Mouse (Mus musculus) cerebral cortex, adult 2 months (tissue): ENCODE results near the gene Nfic.

Experiments
- WGBS: fragments of 180-500 bp; shearing (Covaris S2); methylation state at CpG from one replicate; pipeline ENCODE4 v1.1.7; 2018; 5-methylcytosine and 5-hydroxymethylcytosine counted together

Gene Nfic

DNA sequence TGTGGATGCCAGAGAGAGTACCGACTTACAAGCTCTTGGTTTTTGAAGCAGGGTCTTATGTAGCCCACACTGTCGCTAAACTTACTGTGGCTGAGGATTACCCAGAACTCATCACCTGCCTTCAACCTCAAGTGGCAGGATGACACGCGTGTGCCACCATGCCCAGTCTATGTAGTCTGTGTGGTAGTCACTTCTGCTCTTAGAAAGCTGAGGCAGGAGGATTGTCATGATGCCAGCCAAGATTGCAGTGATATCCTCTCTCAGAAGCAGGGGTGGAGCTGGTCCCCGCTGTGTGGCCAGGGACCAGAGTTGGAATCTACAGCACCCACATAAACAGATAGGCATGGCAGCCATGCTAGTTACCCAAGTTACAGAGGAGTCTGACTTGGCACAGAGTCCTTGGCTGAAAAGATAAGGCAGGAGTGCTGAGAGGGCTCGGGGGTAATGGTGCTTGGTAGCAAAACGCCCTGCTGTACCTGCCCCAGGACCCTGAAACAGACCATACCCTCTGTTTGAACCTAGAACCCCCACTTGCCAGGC, 30.1 kb upstream of the Nfic start:
- 63% methylated on average over 7 of the region's 7 CpGs for WGBS

DNA sequence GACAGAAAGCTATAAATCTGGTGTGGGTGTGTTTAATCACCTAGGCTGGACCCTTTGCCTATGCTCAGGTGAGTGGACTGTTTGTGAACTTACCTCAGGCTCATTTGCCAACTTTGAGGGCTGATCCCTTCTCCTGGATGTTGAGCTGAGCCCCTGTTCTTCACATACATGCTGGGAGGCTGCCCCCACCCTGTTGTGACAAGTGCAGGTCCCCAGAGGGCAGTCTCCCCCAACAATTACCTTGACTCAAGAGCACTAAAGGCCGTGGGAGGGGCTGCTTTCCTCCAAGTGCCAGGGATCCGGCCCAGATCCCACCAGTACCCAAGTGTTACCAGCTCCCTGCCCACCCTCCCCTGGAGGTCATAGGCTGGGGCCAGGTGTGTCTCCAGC, 29.6 kb upstream of the Nfic start:
- 14% methylated on average over 2 of the region's 2 CpGs for WGBS

DNA sequence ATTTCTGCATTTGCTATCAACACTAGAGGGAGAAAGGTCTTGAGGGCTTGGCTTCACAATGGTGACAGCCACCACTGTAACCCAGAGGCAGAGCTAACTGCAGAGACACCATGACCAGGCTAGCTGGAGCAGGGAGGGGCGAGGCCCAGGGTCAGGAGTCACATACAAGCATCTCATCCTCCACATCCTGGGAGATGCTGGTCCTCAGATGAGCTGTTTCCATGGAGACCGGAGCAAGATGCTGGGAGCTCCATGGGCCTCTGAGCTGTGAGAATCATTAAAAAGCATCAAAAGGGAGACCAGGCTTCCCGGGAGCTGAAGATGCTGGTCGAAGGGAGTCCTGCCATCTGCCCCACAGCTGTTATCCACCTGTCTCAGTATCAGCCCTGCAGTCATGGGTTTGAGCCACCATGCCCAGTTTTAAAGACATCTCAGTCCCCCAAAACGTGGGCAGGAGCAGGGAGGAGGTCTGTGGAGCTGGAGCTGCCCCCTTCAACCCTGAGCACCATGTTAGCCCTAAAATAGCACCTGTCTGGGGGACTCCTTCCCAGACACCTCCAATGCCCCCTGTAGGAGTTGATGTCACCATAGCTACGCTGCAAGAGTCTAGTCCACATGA, 29.1 kb upstream of the Nfic start:
- WGBS = 37% methylated on average over 6 of the region's 6 CpGs

DNA sequence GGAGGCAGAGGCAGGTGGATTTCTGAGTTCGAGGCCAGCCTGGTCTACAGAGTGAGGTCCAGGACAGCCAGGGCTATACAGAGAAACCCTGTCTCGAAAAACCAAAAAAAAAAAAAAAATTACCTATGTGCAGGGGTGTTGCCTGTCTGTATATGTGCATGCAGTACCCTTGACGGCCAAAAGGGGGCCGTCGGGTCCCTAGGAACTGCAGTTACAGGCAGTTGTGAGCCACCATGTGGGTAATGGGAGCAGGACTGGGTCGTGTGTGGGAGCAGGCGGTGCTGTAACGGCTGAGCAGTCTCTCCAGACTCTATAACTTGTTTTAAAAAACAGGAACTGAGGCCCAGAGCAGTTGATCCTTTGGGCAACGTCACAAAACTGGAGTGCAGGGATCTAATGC, 28.5 kb upstream of the Nfic start:
- 8% methylated on average over 9 of the region's 9 CpGs for WGBS

DNA sequence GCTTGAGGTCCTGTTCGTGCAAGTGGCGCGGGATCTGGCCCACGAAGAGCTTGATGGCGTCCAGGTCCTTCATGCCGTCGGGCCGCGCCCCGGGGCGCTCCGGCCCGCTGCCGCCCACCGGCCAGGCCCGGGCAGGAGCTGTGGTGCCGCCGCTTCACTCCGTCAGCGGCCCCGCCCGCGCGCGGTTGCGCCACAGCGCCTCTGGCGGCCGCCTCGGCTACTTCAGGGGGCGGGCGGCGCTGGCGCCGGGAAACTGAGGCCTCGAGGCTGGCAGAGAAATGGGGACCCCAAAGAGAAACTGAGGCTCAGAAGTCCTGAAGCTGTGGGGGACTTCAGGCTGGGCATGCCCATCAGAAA, 27.1 kb upstream of the Nfic start, which contains the start of gene Celf5:
TSS of gene Celf5 (minus strand) at position 177 of the 357 bp plus-strand sequence.
- WGBS = under 1% methylated on average over 36 of the region's 36 CpGs

DNA sequence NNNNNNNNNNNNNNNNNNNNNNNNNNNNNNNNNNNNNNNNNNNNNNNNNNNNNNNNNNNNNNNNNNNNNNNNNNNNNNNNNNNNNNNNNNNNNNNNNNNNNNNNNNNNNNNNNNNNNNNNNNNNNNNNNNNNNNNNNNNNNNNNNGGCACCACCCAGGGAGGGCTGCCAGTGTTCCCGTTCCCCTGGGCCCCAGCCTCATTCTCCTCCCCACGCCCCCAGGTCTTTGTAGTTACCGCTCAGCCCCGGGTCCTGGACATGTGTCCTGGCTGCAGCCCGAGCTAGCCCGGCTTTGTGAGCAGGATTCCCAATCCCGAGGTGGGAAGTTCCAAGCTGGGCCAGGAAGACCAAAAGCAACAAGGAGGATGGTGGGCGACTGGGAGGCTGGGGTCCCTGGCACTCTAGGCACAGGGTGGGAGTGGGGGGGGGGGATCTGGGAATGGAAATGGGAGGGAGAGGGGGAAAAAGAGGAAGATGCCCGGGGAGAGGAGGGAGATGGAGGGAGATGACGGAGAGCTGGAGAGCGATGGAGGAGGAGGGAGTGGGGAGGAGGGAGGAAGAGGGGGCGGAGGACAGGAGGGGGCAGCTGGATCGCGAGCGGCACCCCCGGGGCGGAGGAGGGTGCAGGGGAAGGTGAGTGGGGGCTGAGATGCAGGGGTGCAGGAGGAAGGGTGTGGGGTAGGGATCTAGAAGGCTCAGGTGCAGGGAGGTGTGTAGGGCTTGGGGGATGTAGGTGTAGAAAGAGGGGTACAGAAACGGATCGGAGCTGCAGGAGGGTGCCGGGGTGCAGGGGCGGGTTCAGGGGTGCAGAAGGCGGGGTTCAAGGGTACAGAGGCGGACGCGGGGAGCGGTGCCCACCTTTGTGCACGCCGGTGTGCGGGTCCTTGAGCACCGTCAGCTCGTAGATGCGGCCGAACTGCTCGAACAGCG, 26.4 kb upstream of the Nfic start:
- 2% methylated on average over 35 of the region's 35 CpGs for WGBS

DNA sequence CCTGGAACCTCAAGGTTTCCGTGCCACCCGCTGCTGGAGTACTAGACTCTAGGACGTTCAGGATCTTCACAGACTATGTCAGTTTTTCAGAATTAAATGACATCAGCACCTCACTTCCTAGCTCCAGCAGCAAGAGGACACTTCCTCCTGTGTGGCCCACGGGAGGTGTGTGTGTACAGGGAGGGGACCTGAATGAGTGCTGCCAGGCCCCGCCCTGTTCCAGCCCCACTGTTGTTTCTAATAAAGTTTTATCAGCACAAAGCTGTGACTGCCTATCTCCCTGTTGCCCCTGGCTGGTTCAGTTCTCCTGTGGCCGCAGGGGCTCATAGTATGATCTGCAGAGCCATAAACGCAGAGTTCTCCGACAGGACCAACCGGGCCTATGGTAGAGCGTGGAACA, 19.0 kb upstream of the Nfic start:
- 60% methylated on average over 10 of the region's 10 CpGs for WGBS

DNA sequence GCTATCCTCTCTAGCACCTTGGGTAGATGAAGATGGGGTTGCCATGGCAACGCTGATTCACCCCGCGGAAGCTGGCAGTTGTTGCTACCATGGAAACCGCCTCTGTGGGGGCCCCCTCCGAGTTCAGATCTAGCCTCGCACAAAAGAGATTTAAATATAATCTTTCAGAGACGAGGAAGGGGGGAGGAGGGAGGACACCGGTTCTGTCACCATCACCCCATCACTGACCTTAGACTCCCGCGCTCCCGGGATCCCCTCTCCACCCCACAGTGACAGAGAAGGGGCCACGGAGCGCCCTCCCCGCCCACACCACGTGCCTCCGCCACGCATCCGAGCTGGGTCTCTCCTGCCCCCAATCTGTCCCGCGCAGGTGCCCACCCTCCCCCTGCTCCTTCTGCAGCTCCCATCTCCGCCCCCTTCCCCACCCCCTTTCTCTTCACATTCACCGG, 17.6 kb upstream of the Nfic start:
- 3% methylated on average over 20 of the region's 22 CpGs for WGBS

DNA sequence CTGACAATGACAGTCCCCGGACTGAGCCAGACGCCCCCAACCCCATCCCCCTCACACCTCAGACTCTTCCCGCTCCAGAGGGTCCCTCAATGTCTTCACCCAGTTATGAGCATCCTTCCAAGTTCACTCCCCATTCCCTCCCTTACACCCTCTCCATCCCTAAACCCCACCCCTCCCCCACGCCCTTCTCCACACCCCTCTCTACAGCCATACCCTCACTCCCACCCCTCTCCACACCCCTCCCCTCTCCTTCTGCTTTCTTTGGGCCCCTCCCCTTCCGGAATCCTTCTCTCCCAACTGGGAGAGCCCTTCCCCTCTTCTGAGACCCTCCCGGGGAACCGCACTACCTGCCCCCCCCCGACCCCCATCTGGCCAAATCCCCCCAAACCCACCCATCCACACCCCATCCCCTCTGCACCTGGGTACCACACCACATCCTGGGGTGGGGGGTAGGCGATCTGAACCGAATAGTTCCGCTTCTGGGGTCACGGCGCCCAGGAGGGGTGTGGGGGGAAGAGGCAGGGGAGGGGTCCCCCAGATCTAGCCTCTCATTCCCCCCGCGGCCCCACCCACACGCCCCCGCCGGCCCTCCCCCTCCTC, 17.1 kb upstream of the Nfic start:
- WGBS = 2% methylated on average over 17 of the region's 18 CpGs

DNA sequence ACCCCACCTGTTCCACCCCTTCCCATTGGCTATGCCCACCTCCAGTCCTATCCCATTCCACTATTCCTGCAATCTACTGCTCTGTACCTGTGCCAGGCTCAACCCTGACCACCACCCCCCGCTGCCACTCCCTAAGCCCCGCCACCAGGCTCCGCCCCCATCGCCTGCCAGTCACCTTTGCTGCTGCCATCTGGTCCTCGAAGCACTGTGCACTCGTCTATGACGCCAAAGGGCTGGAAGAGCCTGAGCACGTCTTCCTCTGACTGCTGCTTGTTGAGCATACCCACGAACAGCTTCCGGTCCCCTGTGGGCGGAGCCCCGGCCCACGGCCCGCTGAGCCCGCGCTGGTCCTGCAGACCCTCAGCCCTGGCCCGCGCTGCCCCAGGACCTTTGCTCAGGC, 15.0 kb upstream of the Nfic start:
- 31% methylated on average over 18 of the region's 18 CpGs for WGBS

DNA sequence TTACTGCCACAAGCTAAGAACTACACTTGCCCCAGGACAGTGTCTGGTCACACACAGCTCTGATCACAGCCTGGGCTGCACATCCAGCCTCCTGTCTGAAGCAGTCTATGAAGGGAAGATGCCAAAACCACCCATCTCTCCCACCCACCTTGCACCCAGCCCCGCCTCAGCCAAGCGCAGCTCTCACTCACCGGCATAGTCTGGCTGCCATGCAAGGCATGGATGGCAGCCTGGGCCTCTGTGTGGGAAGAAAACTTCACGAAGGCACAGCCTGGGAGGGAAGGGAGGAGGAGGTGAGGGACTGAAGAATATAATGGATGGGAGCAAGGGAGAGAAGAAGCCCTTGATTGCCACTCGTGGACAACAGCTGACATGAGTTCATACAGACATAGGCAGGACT, 13.8 kb upstream of the Nfic start:
- 38% methylated on average over 5 of the region's 5 CpGs for WGBS

DNA sequence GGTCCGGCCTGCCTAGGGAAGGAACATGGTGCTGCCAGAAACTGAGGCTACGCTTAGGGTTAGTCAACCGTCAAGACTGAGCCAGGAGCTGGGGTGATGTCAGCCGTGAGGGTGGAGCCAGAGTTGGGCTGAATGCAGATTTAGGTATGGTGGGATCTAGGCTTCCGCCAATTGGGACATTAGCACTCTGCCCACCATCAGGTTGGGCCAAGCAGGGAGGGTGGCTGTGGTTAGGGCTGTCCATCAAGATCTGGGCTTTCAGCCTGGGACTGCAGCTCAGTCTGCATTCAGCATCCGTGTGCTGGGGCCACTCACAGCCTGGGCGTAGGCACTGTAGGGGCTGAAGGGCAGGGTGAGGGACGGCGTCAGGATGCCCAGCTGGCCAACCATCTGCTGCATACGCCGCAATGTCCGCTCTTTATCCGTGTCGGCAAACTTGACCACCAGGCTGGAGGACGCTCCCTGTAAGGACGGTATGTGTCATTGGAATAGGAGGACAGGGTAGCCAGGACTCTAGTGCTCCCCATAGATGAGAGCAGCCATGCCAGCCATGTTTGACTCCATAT, 12.3 kb upstream of the Nfic start:
- 52% methylated on average over 16 of the region's 16 CpGs for WGBS

DNA sequence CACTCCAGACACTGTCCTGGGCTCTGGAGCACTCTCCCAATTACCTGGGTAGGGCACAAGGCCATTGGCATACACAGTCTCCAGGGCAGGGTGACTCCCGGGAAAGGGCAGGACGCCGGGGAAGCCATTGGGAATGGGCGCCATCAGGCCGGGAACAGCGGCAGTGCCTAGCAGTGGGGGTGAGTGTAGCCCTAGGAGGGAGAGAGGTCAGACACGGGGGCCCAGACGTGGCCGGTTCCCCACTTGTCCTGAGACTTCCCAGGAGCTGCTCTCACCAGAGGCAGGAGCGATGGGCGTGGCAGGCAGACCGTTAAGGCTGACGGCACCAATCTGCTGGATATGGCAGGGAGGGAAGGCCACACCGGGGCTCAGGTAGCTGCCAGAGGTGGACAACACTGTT, 11.4 kb upstream of the Nfic start:
- WGBS = 76% methylated on average over 14 of the region's 14 CpGs

DNA sequence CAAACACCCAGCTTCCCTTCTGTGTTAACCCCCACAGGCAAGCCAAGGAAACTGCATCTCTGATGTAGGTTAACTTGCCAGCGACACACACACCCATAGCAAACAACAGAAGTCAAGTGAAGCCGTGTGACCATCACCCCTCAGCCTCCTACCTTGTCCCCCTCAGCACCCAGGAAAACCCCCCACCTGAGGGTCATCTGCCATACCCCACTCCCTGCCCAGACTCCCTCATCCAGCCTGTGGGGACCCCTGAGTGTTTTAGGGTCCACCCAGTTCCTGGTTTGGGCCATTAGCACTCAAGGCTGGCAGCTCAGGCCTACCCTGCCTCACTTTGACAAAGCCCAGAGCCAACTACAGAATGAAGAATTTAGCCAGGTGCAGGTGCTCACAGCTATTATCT, 10.6 kb upstream of the Nfic start:
- WGBS = 57% methylated on average over 2 of the region's 2 CpGs

DNA sequence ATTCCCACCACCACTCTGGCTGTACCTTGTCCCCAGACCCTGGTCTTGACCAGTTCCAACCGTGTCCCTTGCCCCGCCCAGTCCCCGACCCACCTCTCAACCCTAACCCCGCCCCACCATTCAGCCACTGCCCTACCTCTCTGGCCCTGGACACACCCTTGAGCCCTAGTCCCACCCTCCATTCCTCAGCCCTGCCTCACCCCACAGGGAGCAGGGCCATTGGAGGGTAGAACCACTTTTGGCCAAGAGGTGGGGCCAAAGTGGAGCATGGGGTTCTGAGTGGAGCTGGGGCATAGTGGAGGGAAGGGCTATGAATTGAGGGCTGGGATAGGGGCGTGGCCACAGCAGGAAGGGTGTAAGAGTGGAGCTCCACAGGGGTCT, 9.8 kb upstream of the Nfic start:
- WGBS = 17% methylated on average over 5 of the region's 5 CpGs

DNA sequence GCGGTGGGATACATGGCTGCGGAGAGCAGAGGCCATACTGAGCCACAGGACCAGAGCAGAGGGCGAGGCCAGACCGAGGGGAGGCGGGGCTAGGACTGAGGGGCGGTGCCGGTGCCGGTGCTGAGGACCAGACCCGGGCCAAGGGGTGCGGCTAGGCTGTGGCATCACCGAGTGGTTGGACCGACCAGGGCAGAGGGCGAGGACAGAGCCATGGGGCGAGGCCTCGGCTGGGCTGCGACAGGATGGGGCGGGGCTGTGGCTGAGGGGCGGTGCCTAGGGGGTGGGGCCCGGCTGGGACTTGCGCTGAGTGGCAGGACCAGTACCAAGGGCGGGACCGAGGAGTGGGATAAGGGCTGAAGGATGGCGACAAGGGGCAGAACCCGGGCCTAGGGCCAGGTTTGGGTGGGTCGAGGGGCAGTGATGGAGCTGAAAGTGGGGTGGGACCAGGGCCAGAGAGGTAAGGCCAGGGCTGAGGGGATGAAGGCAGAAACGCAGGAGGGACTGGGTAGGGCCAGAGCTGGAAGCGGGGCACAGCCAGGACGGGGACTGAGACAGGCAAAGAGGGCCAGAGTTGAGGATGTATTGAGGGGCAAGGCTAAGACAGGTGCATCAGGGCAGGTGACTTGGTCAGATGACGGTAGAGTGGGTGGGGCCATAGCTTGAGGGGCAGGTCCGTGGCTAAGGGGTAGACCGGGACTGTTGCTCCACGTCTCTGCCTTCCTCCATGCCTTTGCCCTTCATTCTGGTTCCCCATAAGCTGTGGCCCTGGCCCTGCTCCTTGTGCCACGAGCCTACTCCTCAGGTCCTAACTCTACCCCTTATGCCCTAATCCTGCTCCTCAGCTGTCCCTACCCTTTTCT, 9.2 kb upstream of the Nfic start:
- WGBS = 16% methylated on average over 32 of the region's 33 CpGs

DNA sequence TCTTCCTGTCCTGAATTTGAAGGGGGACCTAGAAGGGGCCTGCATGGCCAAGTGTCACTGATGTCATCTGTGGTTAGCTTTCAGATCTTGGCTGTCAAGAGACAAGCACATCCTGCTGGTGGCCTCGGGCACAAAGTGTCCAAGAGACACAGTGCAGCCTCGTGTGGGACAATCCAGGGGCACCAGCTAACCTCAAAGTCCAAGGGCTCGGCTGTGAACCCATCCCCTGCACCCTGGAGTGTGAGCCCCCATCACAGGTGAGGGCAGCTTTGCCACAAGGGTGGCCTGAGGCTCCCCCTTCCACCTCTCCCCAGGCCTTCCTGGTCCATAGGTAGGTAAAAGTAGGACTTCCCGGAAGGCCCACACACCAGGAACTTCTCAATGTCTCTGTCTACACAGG, 8.1 kb upstream of the Nfic start:
- WGBS = 76% methylated on average over 4 of the region's 4 CpGs

DNA sequence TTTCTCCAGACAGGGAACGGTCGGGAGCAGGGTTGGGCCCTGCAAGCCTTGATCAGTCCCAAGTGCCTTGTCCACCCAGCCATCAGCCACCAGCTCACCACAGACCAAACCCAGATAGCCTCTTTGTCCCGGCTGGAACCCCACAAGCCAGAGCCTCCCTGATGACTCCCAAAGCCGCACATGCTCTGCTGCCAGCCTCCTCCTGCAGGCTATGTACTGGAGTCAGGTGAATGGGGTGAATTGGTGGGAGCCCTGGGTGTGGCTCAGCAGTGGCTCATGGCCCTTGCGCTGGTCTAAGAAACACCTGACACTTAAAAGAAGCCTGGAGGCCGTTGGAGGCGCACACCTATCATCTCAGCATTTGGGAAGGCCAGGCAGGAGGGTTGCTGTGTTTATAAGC, 7.5 kb upstream of the Nfic start:
- WGBS = 78% methylated on average over 7 of the region's 7 CpGs

DNA sequence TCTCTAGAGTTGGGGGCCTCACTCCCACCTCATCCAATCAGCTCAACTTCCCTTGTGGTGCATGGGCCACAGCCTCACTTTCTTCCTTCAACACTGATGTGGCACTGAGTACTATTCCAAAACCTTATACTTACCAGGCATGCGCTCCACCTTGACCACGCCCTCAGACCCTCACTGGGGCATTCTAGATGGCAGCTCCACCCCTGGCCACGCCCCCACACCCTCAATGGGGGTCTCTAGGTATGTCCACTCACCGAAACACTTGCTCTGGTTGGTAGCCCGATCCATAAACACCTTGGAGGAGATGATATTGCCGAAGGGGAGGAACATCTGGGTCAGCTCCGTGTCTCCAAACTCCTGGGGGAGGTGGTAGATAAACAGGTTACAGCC, 7.0 kb upstream of the Nfic start:
- 40% methylated on average over 7 of the region's 7 CpGs for WGBS

DNA sequence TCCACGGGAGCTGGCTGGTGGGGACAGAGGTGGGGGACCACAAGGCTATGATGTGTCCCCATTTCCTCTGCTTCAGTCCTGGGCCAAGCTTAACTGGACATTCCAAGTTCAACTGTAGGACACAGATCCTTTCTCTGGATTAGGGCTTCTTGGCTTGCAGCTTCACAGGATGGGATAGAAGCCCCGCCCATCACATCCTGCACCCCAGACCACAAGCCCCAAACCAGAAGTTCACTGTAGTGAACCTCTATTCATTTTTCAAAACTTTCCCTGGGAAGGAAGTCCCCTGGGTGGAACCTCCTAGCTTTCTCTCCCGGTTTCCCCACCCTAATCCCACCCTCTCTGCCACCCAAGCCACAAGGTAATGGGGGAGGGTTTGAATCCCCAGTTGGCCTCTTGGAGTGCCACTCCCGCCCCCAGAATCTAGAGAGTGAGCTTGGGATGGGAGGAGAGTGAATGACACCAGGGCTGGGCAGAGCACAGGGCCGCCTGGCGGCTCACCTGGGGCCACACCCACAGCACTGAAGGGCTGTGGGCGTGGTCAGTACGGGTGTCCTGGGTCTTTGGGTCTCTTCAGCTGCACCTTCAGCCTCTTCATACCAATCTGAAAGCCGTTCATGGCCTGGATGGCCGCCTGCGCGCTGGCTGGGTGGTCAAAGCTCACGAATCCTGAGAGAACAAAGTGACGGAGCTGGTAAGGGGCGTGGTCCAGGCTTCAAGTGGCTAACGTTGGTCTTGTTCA, 6.4 kb upstream of the Nfic start:
- WGBS = 25% methylated on average over 16 of the region's 16 CpGs

DNA sequence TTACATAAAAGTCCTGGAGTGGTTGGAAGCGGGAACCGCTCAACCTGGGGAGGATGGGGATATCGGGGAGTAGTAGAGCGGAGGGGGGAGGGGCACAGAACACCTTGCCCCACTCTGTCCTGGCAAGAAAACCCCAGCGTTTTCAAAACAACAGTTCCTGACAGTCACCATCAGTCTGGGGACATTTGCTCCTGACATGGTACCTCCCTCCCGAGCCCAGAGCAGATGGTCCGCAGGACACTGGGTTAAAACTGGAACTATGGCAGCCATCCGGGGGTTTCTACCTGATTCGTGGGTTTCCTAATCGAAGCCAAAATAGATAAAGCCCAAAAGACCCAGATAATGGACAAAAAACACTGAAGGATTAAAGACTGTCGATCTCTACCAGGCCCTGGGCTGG, 5.5 kb upstream of the Nfic start:
- WGBS = 54% methylated on average over 11 of the region's 11 CpGs
